Mouse (Mus musculus) right cerebral cortex, adult 2 months (tissue): ENCODE measurements around the gene Rapgef4.
A peak's percentile ranks its signal among the peaks of the same experiment; 100 is the strongest.

Source experiments
- DNase-seq, 2 experiments: peaks; one replicate each; pipeline ENCODE4 v3.0.0; 2021 to 2022; ENCODE audit warnings: low spot score in 2 of 2

Gene Rapgef4

GRCm38 (mm10) chr2:72234085-72234484 lies 253.0 kb downstream of the Rapgef4 start:
- DNase-seq = no peak

- DNase-seq = peak; percentile 85 to 86
Observed at GRCm38 (mm10) chr2:72234943-72235342, 253.9 kb downstream of the Rapgef4 start.

- DNase-seq = no peak
Observed at GRCm38 (mm10) chr2:72235361-72235901, 254.4 kb downstream of the Rapgef4 start.

GRCm38 (mm10) chr2:72238421-72238820 lies 257.4 kb downstream of the Rapgef4 start:
- DNase-seq = no peak

GRCm38 (mm10) chr2:72238925-72239324 lies 257.9 kb downstream of the Rapgef4 start:
- peak in 1 of 2 experiments; percentile 27 for DNase-seq

- no peak for DNase-seq
Observed at GRCm38 (mm10) chr2:72239456-72239855, 258.4 kb downstream of the Rapgef4 start.

GRCm38 (mm10) chr2:72239993-72240392 lies 259.0 kb downstream of the Rapgef4 start:
- no peak for DNase-seq

- DNase-seq = no peak
Observed at GRCm38 (mm10) chr2:72240691-72241090, 259.7 kb downstream of the Rapgef4 start.

GRCm38 (mm10) chr2:72241714-72242472 lies 260.9 kb downstream of the Rapgef4 start:
- no peak for DNase-seq

GRCm38 (mm10) chr2:72242910-72243675 lies 262.1 kb downstream of the Rapgef4 start:
- no peak for DNase-seq

- no peak for DNase-seq
Observed at GRCm38 (mm10) chr2:72245631-72246030, 264.6 kb downstream of the Rapgef4 start.

GRCm38 (mm10) chr2:72246376-72246775 lies 265.3 kb downstream of the Rapgef4 start:
- no peak for DNase-seq

- no peak for DNase-seq
Observed at GRCm38 (mm10) chr2:72247819-72248218, 266.8 kb downstream of the Rapgef4 start.

GRCm38 (mm10) chr2:72252510-72253505 lies 271.8 kb downstream of the Rapgef4 start:
- peak; percentile 56 to 61 for DNase-seq

- DNase-seq = no peak
Observed at GRCm38 (mm10) chr2:72253882-72254281, 272.8 kb downstream of the Rapgef4 start.

- DNase-seq = no peak
Observed at GRCm38 (mm10) chr2:72254813-72255582, 274.0 kb downstream of the Rapgef4 start.

- DNase-seq = no peak
Observed at GRCm38 (mm10) chr2:72260704-72261103, 279.7 kb downstream of the Rapgef4 start.

GRCm38 (mm10) chr2:72262814-72263480 lies 281.9 kb downstream of the Rapgef4 start:
- DNase-seq = peak in 1 of 2 experiments; percentile 37

GRCm38 (mm10) chr2:72267390-72267789 lies 286.4 kb downstream of the Rapgef4 start:
- no peak for DNase-seq
